Mouse (Mus musculus): ENCODE results near the gene Ephb2. TPM values are rescaled to one million over a fixed set of nuclear protein-coding genes. Genes with fewer than 3 reads are reported as not detected.

The Ephb2 gene
- polyA plus RNA-seq, 1 experiment from 2014 or later: 3.3 TPM

DNA sequence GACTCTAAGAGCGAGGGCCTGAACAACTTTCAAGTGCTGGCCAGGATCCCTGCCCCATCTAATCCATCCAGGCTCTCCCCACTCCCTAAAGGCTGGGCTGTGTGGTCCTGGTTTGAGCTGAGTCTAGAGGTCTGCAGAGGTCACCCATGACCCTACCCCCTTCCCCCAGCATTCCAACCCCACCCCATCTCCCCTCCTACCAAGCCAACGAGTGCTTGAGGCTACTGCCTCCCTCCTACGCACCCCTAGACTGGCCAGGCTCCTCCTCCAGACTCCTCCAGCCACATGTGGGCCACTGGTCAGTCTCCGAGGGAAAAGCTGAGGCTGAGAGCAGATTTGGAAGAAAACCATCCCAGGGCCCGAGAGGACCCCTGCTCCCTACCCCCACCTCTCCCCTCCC lies 72.4 kb downstream of the Ephb2 start:
- no peak for DNase-seq (ENCODE audit: low spot score)

GRCm38 (mm10) chr4:136761713-136762380 lies 73.9 kb downstream of the Ephb2 start:
- DNase-seq (ENCODE audit: low spot score): no peak

- DNase-seq (ENCODE audit: low spot score): no peak
Observed at GRCm38 (mm10) chr4:136760882-136761281, 74.9 kb downstream of the Ephb2 start.

GRCm38 (mm10) chr4:136757096-136757495 lies 78.7 kb downstream of the Ephb2 start:
- DNase-seq (ENCODE audit: low spot score): no peak

- no peak for DNase-seq (ENCODE audit: low spot score)
Observed at GRCm38 (mm10) chr4:136756486-136756885, 79.3 kb downstream of the Ephb2 start.

DNA sequence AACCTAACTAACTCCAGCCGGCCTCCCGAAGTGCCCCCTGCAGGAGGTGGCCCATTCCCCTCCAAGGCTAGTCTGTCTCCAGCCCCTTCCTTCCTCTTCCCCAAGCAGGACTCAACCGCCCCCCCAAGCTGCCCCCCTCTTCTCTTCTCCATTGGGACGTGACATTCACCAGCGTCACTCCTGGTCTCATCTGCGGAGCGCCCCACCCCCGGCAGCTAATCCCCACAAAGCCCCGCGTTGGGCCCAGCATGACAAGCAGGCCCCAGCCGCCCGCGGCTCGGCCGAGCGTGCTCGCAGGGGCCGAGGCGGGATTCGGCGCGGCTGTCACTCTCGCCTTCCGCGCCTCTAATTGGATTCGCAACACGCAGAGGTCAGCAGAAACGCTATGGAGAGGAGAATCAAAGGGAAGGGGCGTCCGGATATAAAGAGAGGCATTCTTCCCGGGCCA lies 80.4 kb downstream of the Ephb2 start:
- peak; percentile 15 for DNase-seq (ENCODE audit: low spot score)

DNA sequence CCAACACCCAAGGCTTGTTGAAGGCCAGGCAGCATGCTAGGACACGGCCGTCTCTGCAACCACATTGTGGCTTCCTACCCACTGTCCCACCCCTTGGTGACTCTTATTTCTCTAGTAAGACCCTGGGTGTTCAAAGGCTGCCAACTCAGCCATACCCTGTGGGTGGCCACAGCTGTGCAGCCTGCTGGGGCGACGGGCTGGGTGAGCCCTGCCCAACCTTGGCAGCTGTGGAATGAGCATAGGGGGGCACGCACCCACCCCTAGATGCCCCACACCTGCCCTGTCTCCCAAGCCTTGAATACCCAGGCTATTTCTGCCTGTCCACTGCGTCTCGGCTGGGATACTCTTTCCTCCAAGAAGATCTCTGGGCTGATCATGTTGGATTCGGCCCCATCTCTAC lies 81.5 kb downstream of the Ephb2 start:
- DNase-seq (ENCODE audit: low spot score): peak; percentile 17

- DNase-seq (ENCODE audit: low spot score): no peak
Observed at GRCm38 (mm10) chr4:136751355-136752020, 84.3 kb downstream of the Ephb2 start.

GRCm38 (mm10) chr4:136750578-136751338 lies 85.0 kb downstream of the Ephb2 start:
- DNase-seq (ENCODE audit: low spot score): peak; percentile 72

DNA sequence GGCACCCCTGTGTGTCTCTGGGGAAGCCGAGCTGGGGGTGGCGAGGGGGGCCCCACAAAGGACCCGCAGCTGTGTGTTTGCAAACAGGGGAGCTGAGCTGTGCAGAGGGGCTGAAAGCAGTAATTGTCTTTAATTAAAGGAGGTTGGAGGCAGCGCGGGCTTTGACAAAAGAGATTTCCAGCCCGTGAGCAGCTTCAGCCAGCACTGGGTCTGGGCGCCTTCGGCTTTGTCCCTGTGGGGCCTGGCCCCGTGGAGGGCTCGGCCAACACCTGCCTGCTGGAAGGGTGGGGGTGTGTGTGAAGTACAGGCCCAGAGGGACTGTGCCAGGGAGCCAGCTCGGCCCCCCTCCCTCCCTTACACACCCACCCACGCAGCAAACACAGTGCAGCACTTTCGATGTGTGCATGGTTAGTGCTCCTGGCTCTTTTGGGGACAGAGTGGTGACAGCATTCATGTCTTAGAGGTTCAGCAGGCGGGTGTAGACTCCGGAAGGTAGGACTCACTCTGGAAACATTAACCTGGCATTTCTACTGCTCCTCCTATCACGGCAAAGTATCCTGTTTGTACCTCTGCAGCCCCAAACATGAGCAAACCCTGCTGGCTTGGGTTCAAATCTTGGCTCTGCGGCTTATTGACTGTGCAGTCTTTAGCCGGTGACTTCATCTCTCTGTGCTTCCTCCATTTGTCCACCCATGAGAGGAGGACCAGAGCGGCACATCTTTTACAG lies 85.8 kb downstream of the Ephb2 start:
- peak; percentile 59 for DNase-seq (ENCODE audit: low spot score)

- no peak for DNase-seq (ENCODE audit: low spot score)
Observed at GRCm38 (mm10) chr4:136749431-136749830, 86.4 kb downstream of the Ephb2 start.

- peak; percentile 49 for DNase-seq (ENCODE audit: low spot score)
Observed at GRCm38 (mm10) chr4:136748842-136749392, 86.9 kb downstream of the Ephb2 start.

GRCm38 (mm10) chr4:136746516-136746915 lies 89.3 kb downstream of the Ephb2 start:
- no peak for DNase-seq (ENCODE audit: low spot score)

DNA sequence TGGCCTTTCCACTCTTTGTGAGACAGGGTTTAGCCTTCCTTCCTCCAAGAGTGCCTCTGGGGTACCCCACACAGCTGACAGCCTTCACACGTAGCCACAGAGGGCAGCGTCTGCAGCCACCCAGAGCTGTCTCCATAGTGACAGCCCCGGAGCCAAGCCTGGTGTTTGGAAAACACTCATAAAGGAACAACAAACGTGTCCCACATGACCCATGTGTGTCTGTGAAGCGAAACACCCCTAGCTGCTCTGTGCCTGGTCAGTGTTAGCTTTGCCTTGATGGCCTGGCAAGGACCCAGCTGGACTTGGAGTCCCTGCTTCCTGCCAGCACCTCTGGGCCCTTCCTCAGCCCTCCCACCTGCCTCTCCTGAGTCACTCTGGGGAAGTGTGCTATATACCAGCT lies 93.1 kb downstream of the Ephb2 start:
- DNase-seq (ENCODE audit: low spot score): no peak

GRCm38 (mm10) chr4:136741840-136742239 lies 93.9 kb downstream of the Ephb2 start:
- DNase-seq (ENCODE audit: low spot score): no peak

DNA sequence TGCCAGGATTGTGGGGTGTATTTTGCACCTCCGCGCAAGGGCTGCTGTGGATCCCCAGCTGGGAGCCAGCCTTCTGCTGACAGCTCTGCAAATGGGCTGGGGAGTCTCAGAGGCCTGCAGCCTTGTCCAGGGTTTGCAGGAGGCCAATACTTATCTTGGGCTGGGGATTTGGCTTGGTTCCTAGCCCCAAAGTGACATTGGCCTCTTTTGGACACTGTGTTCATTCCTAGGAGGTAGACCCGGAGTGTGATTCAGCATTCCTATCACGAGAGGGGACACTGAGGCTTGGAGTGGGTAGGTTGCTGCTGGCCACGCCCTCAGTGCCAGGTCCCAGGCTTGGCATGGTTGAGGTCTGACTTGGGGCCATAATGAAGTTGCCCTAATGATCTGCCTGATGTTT lies 94.8 kb downstream of the Ephb2 start:
- DNase-seq (ENCODE audit: low spot score): no peak

GRCm38 (mm10) chr4:136739189-136739588 lies 96.6 kb downstream of the Ephb2 start:
- DNase-seq (ENCODE audit: low spot score): no peak

GRCm38 (mm10) chr4:136738291-136738690 lies 97.5 kb downstream of the Ephb2 start:
- DNase-seq (ENCODE audit: low spot score): no peak

DNA sequence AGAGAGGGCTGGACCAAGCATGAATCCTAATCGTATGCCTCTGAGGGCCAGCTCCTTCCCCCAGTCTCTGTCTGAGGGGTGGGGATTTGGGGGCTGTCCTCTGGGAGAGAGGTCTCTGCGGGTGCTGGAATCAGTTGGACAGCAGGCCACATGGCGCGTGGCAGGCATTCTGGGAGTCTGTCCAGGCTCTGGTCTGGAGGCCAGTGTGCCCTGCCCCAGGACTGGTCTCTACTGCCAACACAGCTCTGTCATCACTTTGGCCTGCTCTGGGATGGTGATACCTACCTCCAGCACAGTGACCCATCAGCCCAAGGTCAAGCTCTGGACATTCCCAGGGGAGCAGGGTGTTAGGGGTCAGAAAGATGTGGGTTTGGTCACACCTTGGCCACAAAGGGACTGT lies 99.9 kb downstream of the Ephb2 start:
- no peak for DNase-seq (ENCODE audit: low spot score)

GRCm38 (mm10) chr4:136734210-136734803 lies 101.5 kb downstream of the Ephb2 start:
- DNase-seq (ENCODE audit: low spot score): no peak
